Mouse (Mus musculus) kidney, postnatal 36 days (tissue): ENCODE measurements at regions not wholly inside any gene's neighbourhood (a gene's known extent, or its start where the extent isn't known, plus 50 kb on each side); places are given as distances from the start of the nearest gene placed in this dataset.

ENCODE experiments used
- DNase-seq, 2 experiments: peaks; one replicate each; pipeline ENCODE4 v3.0.0; 2021 to 2022; ENCODE audit warnings: mixed read lengths in 2 of 2

GRCm38 (mm10) chr1:182690323-182690722 is 58.7 kb downstream of the Ccdc185 start:
- DNase-seq, result no peak

GRCm38 (mm10) chr1:182689741-182690140 is 59.2 kb downstream of the Ccdc185 start:
- no peak for DNase-seq

- DNase-seq, result no peak
These were observed 61.8 kb downstream of the Ccdc185 start for GRCm38 (mm10) chr1:182687146-182687545.

DNA sequence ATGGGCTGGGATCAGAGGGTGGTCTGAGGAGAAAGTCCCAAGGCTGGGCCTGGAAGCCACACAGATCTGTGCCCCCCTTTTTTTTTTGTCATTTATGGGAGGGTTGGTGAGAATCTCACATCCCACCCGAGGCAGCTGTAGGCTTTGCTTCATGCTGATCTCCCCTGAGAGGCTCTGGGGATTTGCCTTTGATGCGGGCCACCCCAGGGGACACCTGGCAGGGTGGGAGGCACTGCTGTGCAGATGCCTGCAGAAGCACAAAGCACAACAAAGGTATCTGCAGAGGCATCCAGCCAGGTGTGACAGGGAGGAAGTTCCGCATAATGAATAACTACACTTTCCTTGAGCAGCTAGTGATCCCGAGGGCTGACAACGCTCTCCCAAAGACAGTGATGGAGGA is 62.7 kb downstream of the Ccdc185 start:
- DNase-seq, result no peak

GRCm38 (mm10) chr1:182682591-182683252 is 66.3 kb downstream of the Ccdc185 start:
- DNase-seq, result peak; percentile 21 to 64
